Mouse (Mus musculus): ENCODE results near the gene Mrpl46. TPM values are rescaled to one million over a fixed set of nuclear protein-coding genes. Genes with fewer than 3 reads are reported as not detected.
A peak's percentile ranks its signal among the peaks of the same experiment; 100 is the strongest.

Mrpl46 gene
- polyA plus RNA-seq, 1 experiment = 19.3 TPM

- Histone ChIP-seq H3K27ac (ENCODE audit: insufficient read depth, low read length) (no peak overlapping the region), H3K4me1 (ENCODE audit: control insufficient read depth, insufficient read depth, low read length) (no peaks in the 10 kb centered on the region), H3K4me3 (ENCODE audit: insufficient read depth, low read length) (no peak overlapping the region)
- TF ChIP-seq POLR2A (IDR thresholded peaks at IDR 0.05; ENCODE audit: low read depth, low read length) = no peak
- no peak for TF ChIP-seq CTCF (IDR thresholded peaks at IDR 0.05; ENCODE audit: borderline replicate concordance, insufficient read depth, low read length)
These were observed 14.6 kb upstream of the Mrpl46 start for GRCm38 (mm10) chr7:78797843-78798455.

- H3K27ac ChIP-seq (ENCODE audit: insufficient read depth, low read length) = no peak overlapping the region
- H3K4me3 ChIP-seq (ENCODE audit: insufficient read depth, low read length) = no peak overlapping the region
- TF ChIP-seq CTCF (IDR thresholded peaks at IDR 0.05; ENCODE audit: borderline replicate concordance, insufficient read depth, low read length) (no peak), POLR2A (IDR thresholded peaks at IDR 0.05; ENCODE audit: low read depth, low read length) (no peak)
- no peaks in the 10 kb centered on the region for H3K4me1 ChIP-seq (ENCODE audit: control insufficient read depth, insufficient read depth, low read length)
These were observed 13.3 kb upstream of the Mrpl46 start for GRCm38 (mm10) chr7:78796624-78797023.

GRCm38 (mm10) chr7:78794571-78795092 lies 11.3 kb upstream of the Mrpl46 start:
- no peak for TF ChIP-seq POLR2A (IDR thresholded peaks at IDR 0.05; ENCODE audit: low read depth, low read length)
- no peak for TF ChIP-seq CTCF (IDR thresholded peaks at IDR 0.05; ENCODE audit: borderline replicate concordance, insufficient read depth, low read length)
- no peak overlapping the region for H3K4me3 ChIP-seq (ENCODE audit: insufficient read depth, low read length)
- H3K27ac ChIP-seq (ENCODE audit: insufficient read depth, low read length) = no peak overlapping the region
- no peaks in the 10 kb centered on the region for H3K4me1 ChIP-seq (ENCODE audit: control insufficient read depth, insufficient read depth, low read length)

GRCm38 (mm10) chr7:78793895-78794570 lies 10.7 kb upstream of the Mrpl46 start:
- TF ChIP-seq CTCF (IDR thresholded peaks at IDR 0.05; ENCODE audit: borderline replicate concordance, insufficient read depth, low read length) (no peak), POLR2A (IDR thresholded peaks at IDR 0.05; ENCODE audit: low read depth, low read length) (no peak)
- Histone ChIP-seq H3K4me3 (ENCODE audit: insufficient read depth, low read length) (no peak overlapping the region), H3K4me1 (ENCODE audit: control insufficient read depth, insufficient read depth, low read length) (no peaks in the 10 kb centered on the region), H3K27ac (ENCODE audit: insufficient read depth, low read length) (no peak overlapping the region)

GRCm38 (mm10) chr7:78791359-78792222 lies 8.3 kb upstream of the Mrpl46 start:
- no peak overlapping the region for H3K4me3 ChIP-seq (ENCODE audit: insufficient read depth, low read length)
- TF ChIP-seq CTCF (IDR thresholded peaks at IDR 0.05; ENCODE audit: borderline replicate concordance, insufficient read depth, low read length) (peak; percentile 58; the same call in 1 of the 2 replicates), POLR2A (IDR thresholded peaks at IDR 0.05; ENCODE audit: low read depth, low read length) (no peak)
- no peak overlapping the region for H3K27ac ChIP-seq (ENCODE audit: insufficient read depth, low read length)
- no peaks in the 10 kb centered on the region for H3K4me1 ChIP-seq (ENCODE audit: control insufficient read depth, insufficient read depth, low read length)

GRCm38 (mm10) chr7:78787793-78788380 lies 4.6 kb upstream of the Mrpl46 start:
- no peak overlapping the region for H3K4me3 ChIP-seq (ENCODE audit: insufficient read depth, low read length)
- H3K4me1 ChIP-seq (ENCODE audit: control insufficient read depth, insufficient read depth, low read length) = no peaks in the 10 kb centered on the region
- TF ChIP-seq POLR2A (IDR thresholded peaks at IDR 0.05; ENCODE audit: low read depth, low read length) (no peak), CTCF (IDR thresholded peaks at IDR 0.05; ENCODE audit: borderline replicate concordance, insufficient read depth, low read length) (no peak)
- no peak overlapping the region for H3K27ac ChIP-seq (ENCODE audit: insufficient read depth, low read length)

GRCm38 (mm10) chr7:78785906-78786305 lies 2.6 kb upstream of the Mrpl46 start:
- TF ChIP-seq POLR2A (IDR thresholded peaks at IDR 0.05; ENCODE audit: low read depth, low read length) (no peak), CTCF (IDR thresholded peaks at IDR 0.05; ENCODE audit: borderline replicate concordance, insufficient read depth, low read length) (no peak)
- Histone ChIP-seq H3K4me3 (ENCODE audit: insufficient read depth, low read length) (no peak overlapping the region), H3K4me1 (ENCODE audit: control insufficient read depth, insufficient read depth, low read length) (no peaks in the 10 kb centered on the region), H3K27ac (ENCODE audit: insufficient read depth, low read length) (no peak overlapping the region)

GRCm38 (mm10) chr7:78778741-78779140 lies 4.6 kb downstream of the Mrpl46 start:
- no peak overlapping the region for H3K4me3 ChIP-seq (ENCODE audit: insufficient read depth, low read length)
- TF ChIP-seq POLR2A (IDR thresholded peaks at IDR 0.05; ENCODE audit: low read depth, low read length) (no peak), CTCF (IDR thresholded peaks at IDR 0.05; ENCODE audit: borderline replicate concordance, insufficient read depth, low read length) (no peak)
- H3K4me1 ChIP-seq (ENCODE audit: control insufficient read depth, insufficient read depth, low read length) = no peaks in the 10 kb centered on the region
- no peak overlapping the region for H3K27ac ChIP-seq (ENCODE audit: insufficient read depth, low read length)

GRCm38 (mm10) chr7:78770936-78771335 lies 12.4 kb downstream of the Mrpl46 start:
- Histone ChIP-seq H3K27ac (ENCODE audit: insufficient read depth, low read length) (no peak overlapping the region), H3K4me1 (ENCODE audit: control insufficient read depth, insufficient read depth, low read length) (peaks cover 7% of the 10 kb centered on the region; the same call in 1 of the 2 replicates), H3K4me3 (ENCODE audit: insufficient read depth, low read length) (no peak overlapping the region)
- TF ChIP-seq POLR2A (IDR thresholded peaks at IDR 0.05; ENCODE audit: low read depth, low read length) (no peak), CTCF (IDR thresholded peaks at IDR 0.05; ENCODE audit: borderline replicate concordance, insufficient read depth, low read length) (no peak)

All from embryonic fibroblast, embryonic 13.5 days (primary cell).